Mouse (Mus musculus) stomach, embryonic 16.5 days (tissue): Measurements from ENCODE around the gene Tas2r129. TPM values are rescaled to one million over a fixed set of nuclear protein-coding genes. Genes with fewer than 3 reads are reported as not detected.
"Not testable (repeated sequence)": the region's sequence is repeated elsewhere in the genome, so short reads cannot be mapped to it uniquely, and the experiment has no call there.

Source experiments
- ATAC-seq: fragments of 200-750 bp; cut with Nextera tagmentation; 2 replicates; pipeline ENCODE4 v1.8.0; 2017; ENCODE audit warnings: moderate number of reproducible peaks, moderate TSS enrichment; ENCODE audit not compliant: insufficient read depth, low FRiP score
- H3K27ac ChIP-seq: fragments of 300-500 bp; sonication (generic); 2 replicates; pipeline ENCODE4 v1.5.1; 2014; ENCODE audit warnings: low read length
- H3K27me3 ChIP-seq: fragments of 300-500 bp; sonication (generic); 2 replicates; pipeline ENCODE4 v1.6.1; 2014; ENCODE audit warnings: low read length, control low read depth, mixed read lengths; ENCODE audit not compliant: control insufficient read depth, insufficient read depth
- H3K36me3 ChIP-seq: fragments of 300-500 bp; sonication (generic); 2 replicates; pipeline ENCODE4 v1.6.1; 2014; ENCODE audit warnings: low read length; ENCODE audit not compliant: control insufficient read depth, insufficient read depth
- H3K4me1 ChIP-seq: fragments of 300-500 bp; sonication (generic); 2 replicates; pipeline ENCODE4 v1.6.1; 2014; ENCODE audit warnings: low read length, control low read depth, mixed read lengths; ENCODE audit not compliant: control insufficient read depth, insufficient read depth
- H3K4me2 ChIP-seq: fragments of 300-500 bp; sonication (generic); 2 replicates; pipeline ENCODE4 v1.6.1; 2014; ENCODE audit warnings: low read depth, low read length, mixed read lengths
- H3K4me3 ChIP-seq: fragments of 300-500 bp; sonication (generic); replicated peaks from 2 replicates; pipeline ENCODE4 v1.5.1; 2014; ENCODE audit warnings: mild to moderate bottlenecking, low read length
- H3K9ac ChIP-seq: fragments of 300-500 bp; sonication (generic); 2 replicates; pipeline ENCODE4 v1.6.1; 2014; ENCODE audit warnings: low read length
- H3K9me3 ChIP-seq: fragments of 300-500 bp; sonication (generic); replicated peaks from 2 replicates; pipeline ENCODE4 v1.6.1; 2016; ENCODE audit warnings: low read length, control low read depth; ENCODE audit not compliant: control insufficient read depth
- WGBS: fragments of 180-500 bp; shearing (Covaris S2); extraction: QIAGEN DNeasy Blood & Tissue Kit; methylation state at CpG from one replicate; pipeline ENCODE4 v1.1.7; 2014; 5-methylcytosine and 5-hydroxymethylcytosine counted together
- polyA plus RNA-seq: library from polyadenylated mRNA; unstranded; fragments of >200 nt; fragmentation: Nextera tagmentation; extraction: Ambion mirVana; gene quantifications from 2 replicates; pipeline ENCODE4 v1.2.1, GENCODE M21; 2015

Gene Tas2r129
- polyA plus RNA-seq = not detected in 2 replicates

DNA sequence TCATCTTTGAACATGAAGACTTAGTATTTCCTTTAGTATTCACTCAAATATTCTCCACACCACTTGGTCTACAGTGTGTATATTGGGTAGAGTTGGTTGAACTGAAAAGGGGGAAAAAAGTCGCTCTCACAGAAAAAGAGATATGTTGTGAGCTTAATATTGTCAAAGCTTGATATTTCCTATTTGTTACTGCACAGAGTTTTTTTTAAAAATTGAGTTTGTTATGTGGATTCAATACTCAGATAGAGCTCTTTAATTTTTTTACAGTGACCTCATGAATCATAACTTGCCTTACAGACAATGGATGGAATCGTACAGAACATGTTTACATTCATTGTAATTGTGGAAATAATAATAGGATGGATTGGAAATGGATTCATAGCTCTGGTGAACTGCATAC lies at the start of gene Tas2r129:
TSS of gene Tas2r129 (plus strand) at position 301 of the 400 bp plus-strand sequence.
- ATAC-seq = no peak
- 68% methylated on average over 2 of the region's 2 CpGs for WGBS
- Histone ChIP-seq H3K27ac (no peak within 1 kb of the TSS), H3K36me3 (no peaks in the 10 kb centered on the region), H3K4me2 (no peak within 1 kb of the TSS), H3K4me3 (no peak within 1 kb of the TSS), H3K9me3 (no peaks in the 10 kb centered on the region), H3K4me1 (no peaks in the 10 kb centered on the region), H3K9ac (no peak within 1 kb of the TSS), H3K27me3 (no peaks in the 10 kb centered on the region)

DNA sequence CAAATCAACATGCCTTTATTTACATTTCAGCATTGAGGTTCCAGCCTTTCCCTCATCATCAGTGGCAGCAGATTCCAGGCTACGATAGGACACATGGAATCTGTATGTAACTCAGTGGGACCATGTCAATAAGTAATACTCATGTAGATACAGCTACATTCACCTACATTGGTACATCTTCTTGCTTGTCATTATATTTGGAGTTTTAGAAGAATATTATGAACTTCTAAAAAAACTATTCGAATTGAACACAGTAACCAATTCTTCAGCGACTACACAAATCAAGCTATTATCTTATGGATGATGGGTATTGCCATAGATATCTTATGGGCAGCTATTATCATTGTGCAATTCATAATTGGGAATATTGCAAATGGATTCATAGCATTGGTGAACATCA lies 41.6 kb upstream of the Tas2r129 start, which contains the start of gene Tas2r125:
TSS of gene Tas2r125 (plus strand) at position 301 of the 400 bp plus-strand sequence.
- Histone ChIP-seq H3K4me2 (no peak within 1 kb of the TSS), H3K9me3 (no peaks in the 10 kb centered on the region), H3K4me1 (no peaks in the 10 kb centered on the region), H3K27ac (no peak within 1 kb of the TSS), H3K36me3 (no peaks in the 10 kb centered on the region), H3K27me3 (no peaks in the 10 kb centered on the region), H3K4me3 (no peak within 1 kb of the TSS), H3K9ac (no peak within 1 kb of the TSS)
- ATAC-seq = no peak
- WGBS = 78% methylated on average over 3 of the region's 3 CpGs

DNA sequence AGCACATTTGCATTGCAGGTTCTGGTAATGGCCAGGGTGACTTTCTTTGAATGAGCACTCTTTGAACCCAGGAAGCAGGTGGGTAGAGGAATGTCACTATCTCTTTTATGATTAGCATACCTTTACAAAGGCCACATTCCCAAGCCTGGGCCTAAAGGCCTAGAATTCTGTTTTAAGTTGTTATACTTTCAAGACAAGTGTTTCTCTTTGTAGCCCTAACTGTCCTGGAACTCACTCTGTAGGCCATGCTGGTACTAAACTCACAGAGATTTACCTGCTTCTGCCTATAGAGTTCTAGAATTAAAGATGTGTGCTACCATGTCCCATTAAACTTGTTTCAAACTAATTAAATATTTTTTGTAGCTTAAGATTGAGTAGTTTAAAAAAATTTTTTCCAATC lies 9.5 kb upstream of the Tas2r129 start:
- H3K9ac ChIP-seq, H3K27ac ChIP-seq, H3K4me3 ChIP-seq, H3K27me3 ChIP-seq, ATAC-seq, H3K9me3 ChIP-seq, H3K4me1 ChIP-seq, H3K36me3 ChIP-seq, H3K4me2 ChIP-seq: not testable (repeated sequence)

DNA sequence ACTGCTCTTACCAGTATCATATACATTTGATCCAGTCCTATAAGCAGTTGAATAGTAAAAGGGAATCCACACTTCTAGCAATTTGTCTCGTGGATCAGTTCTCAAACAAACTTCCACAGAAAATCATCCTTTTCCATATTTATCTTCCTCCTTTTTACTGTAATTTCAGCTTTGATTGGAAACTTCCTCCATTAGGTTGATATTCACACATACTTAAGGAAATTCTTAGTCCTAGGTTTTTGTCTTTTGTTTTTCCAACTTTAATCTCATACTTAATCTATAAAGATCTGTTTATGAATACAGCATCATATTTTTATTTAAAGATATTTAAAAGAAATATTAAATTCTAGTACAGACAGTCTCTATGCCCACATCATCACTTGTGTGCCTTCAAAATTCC lies 6.9 kb downstream of the Tas2r129 start, which contains the start of gene Tas2r131:
TSS of gene Tas2r131 (minus strand) at position 101 of the 400 bp plus-strand sequence.
- no peaks in the 10 kb centered on the region for H3K27me3 ChIP-seq
- no peak within 1 kb of the TSS for H3K4me2 ChIP-seq
- H3K4me3 ChIP-seq = no peak within 1 kb of the TSS
- WGBS = 68% methylated on average over 1 of the region's 1 CpGs
- no peaks in the 10 kb centered on the region for H3K36me3 ChIP-seq
- H3K9ac ChIP-seq = no peak within 1 kb of the TSS
- ATAC-seq = no peak
- no peaks in the 10 kb centered on the region for H3K4me1 ChIP-seq
- no peak within 1 kb of the TSS for H3K27ac ChIP-seq
- no peaks in the 10 kb centered on the region for H3K9me3 ChIP-seq

DNA sequence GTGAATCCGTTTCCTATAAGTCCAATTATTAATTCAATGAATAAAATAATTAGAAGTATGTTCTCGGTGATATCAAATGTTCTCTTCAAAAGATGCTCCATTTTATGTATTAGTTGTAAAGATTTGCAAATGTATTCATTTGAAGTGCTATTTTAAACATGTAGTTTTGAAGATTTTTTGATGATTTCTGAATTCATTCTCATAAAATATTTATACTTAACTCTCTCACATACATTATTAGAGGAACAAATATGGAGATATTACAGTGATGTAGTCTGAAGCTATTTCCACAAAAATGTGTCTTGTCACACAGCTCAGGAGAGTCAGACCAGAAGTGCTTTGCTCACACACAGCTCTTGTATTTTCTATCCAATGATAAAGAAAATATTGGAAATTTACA lies 30.0 kb downstream of the Tas2r129 start, which contains the start of gene Tas2r109:
TSS of gene Tas2r109 (minus strand) at position 101 of the 400 bp plus-strand sequence.
- 73% methylated on average over 2 of the region's 2 CpGs for WGBS
- ATAC-seq = no peak

More for the DNA sequence above, 30.0 kb downstream of the Tas2r129 start, which contains the start of gene Tas2r109:
- H3K36me3 ChIP-seq = no peaks in the 10 kb centered on the region
- H3K27me3 ChIP-seq = no peaks in the 10 kb centered on the region
- H3K27ac ChIP-seq = no peak within 1 kb of the TSS
- no peak within 1 kb of the TSS for H3K4me3 ChIP-seq
- H3K4me1 ChIP-seq = no peaks in the 10 kb centered on the region
- no peak within 1 kb of the TSS for H3K9ac ChIP-seq
- no peaks in the 10 kb centered on the region for H3K9me3 ChIP-seq
- H3K4me2 ChIP-seq = no peak within 1 kb of the TSS

Other genes starting within 250 kb of the Tas2r129 start
- gene Tas2r122, start 239.2 kb upstream of the Tas2r129 start, polyA plus RNA-seq = not detected in 2 replicates
- not detected in 2 replicates for gene Tas2r115, start 213.1 kb upstream of the Tas2r129 start, polyA plus RNA-seq
- not detected in 2 replicates for gene Tas2r124, start 196.4 kb upstream of the Tas2r129 start, polyA plus RNA-seq
- gene Tas2r102, start 189.0 kb upstream of the Tas2r129 start, polyA plus RNA-seq = not detected in 2 replicates
- gene Tas2r136, start 172.9 kb upstream of the Tas2r129 start, polyA plus RNA-seq = not detected in 2 replicates
- gene Tas2r117, start 148.3 kb upstream of the Tas2r129 start, polyA plus RNA-seq = not detected in 2 replicates
- gene Tas2r123, start 104.0 kb upstream of the Tas2r129 start, polyA plus RNA-seq = not detected in 2 replicates
- gene Tas2r116, start 95.7 kb upstream of the Tas2r129 start, polyA plus RNA-seq = not detected in 2 replicates
- gene Tas2r110, start 83.1 kb upstream of the Tas2r129 start, polyA plus RNA-seq = not detected in 2 replicates
- not detected in 2 replicates for gene Tas2r113, start 58.1 kb upstream of the Tas2r129 start, polyA plus RNA-seq
- gene Tas2r125, start 41.5 kb upstream of the Tas2r129 start, polyA plus RNA-seq = not detected in 2 replicates
- gene Tas2r131, start 6.8 kb downstream of the Tas2r129 start, polyA plus RNA-seq = not detected in 2 replicates
- gene Tas2r109, start 29.9 kb downstream of the Tas2r129 start, polyA plus RNA-seq = not detected in 2 replicates
- gene Tas2r103, start 86.0 kb downstream of the Tas2r129 start, polyA plus RNA-seq = not detected in 2 replicates
- gene Tas2r140, start 104.7 kb downstream of the Tas2r129 start, polyA plus RNA-seq = not detected in 2 replicates
- 74.9 and 82.3 TPM in 2 replicates for gene Smim10l1, start 153.8 kb downstream of the Tas2r129 start, polyA plus RNA-seq